Mouse (Mus musculus): ENCODE results near the gene Nectin4. TPM values are rescaled to one million over a fixed set of nuclear protein-coding genes. Genes with fewer than 3 reads are reported as not detected.
A peak's percentile ranks its signal among the peaks of the same experiment; 100 is the strongest.
"Not testable (repeated sequence)": the region's sequence is repeated elsewhere in the genome, so short reads cannot be mapped to it uniquely, and the experiment has no call there.

Gene Nectin4
- 0.92 and 0.94 TPM in 2 replicates for polyA plus RNA-seq (2016; fragmentation: Nextera tagmentation; extraction: Ambion mirVana)

DNA sequence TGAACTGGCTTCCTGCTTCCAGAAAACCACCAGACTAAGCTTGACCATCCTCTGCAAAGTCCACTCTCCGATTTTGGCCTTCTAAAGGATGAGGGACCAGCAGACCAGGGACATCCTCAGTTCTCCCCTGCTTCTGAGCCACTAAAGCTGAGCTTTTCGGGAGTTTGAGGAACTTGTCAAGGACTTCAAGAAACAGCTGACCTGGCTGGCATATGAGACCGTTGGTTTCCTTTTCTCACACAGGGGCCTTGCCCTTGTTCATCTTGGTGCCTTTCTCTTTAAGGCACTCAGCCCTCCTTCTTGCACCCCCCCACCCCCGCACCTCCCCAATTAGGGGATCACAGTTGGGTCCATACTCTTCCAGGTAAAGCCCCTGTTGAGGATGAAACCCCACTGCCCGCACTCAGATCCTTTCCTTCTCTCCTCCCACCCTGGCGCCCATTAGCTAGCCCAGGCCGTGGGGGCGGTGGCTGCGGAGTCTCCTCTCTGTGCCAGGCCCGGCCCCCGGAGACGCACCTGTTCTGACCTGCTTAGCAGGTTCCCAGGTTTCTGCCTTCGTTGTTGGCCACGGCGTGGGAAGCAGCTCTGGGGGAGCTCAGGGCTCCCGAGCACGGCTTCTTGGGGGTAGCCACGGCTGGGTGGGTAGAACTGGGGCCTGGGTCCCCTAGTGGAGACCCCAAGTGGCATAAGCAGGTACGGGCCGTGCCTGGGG is at the start of gene Nectin4:
Gene Nectin4, plus strand, starts transcription at position 255 of the 712 bp plus-strand sequence.
- Histone ChIP-seq H3K27ac (no peak within 1 kb of the TSS), H3K36me3 (replicated peaks) (no peaks in the 10 kb centered on the region), H3K4me3 (no peak within 1 kb of the TSS), H3K4me1 (peaks cover 36% of the 10 kb centered on the region), H3K27me3 (ENCODE audit: poor library complexity, severe bottlenecking) (peaks cover 14% of the 10 kb centered on the region), H3K9me3 (no peaks in the 10 kb centered on the region)
- 34% methylated on average over 20 of the region's 20 CpGs for WGBS
- no peak for DNase-seq (ENCODE audit: extremely low spot score, low spot score)

DNA sequence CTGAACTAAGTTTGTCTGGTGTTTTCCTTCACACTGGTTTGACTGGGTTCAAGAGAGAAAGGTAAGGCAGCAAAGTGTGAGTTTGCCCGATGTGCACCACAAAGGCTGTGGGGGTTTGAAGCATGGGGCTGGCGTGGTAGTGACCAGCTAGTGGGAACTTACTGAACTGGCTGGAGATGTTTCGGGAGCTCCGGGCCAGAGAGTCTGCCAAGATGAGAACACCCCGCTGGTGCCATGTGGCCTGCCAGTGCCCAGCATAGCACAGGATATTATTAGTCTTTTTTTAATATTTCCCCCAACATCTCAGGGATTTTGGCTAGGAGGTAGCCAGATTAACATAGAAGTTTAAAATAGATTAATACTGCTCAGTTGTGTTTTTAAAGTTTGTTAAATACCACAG is 49.7 kb upstream of the Nectin4 start:
- peak overlapping the region; percentile 31 for H3K4me3 ChIP-seq
- H3K27ac ChIP-seq, result no peak overlapping the region
- DNase-seq (ENCODE audit: extremely low spot score, low spot score), result no peak
- no peaks in the 10 kb centered on the region for H3K36me3 ChIP-seq (replicated peaks)
- 0 out of 2 replicates have a peak, but pooled peaks cover 5% of the 10 kb centered on the region for H3K4me1 ChIP-seq
- H3K9me3 ChIP-seq, result no peaks in the 10 kb centered on the region
- WGBS, result 16% methylated on average over 5 of the region's 5 CpGs
- H3K27me3 ChIP-seq (ENCODE audit: poor library complexity, severe bottlenecking), result no peaks in the 10 kb centered on the region

DNA sequence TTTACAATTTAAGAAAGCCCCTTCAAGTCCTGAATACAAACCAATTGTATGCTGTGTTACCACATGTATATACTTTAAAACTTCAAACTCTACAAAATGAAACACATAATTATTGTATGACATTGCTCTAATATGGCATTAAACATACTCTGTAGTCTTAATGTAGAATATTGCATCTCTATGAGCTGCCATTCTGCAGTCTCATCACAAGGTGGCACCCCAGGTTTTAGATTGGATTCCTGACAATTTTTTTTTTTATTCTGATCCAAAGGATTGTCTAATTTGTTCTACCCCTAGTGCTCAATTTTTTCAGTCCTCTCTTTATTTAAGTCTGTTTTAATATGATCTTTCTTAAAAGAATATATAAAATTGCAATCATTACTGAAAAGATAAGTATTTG is 48.5 kb upstream of the Nectin4 start:
- H3K9me3 ChIP-seq, result no peaks in the 10 kb centered on the region
- H3K27ac ChIP-seq, result no peak overlapping the region
- H3K4me3 ChIP-seq, result no peak overlapping the region
- H3K4me1 ChIP-seq, result 0 out of 2 replicates have a peak, but pooled peaks cover 5% of the 10 kb centered on the region
- DNase-seq (ENCODE audit: extremely low spot score, low spot score), result no peak
- peaks cover 8% of the 10 kb centered on the region; the same call in 1 of the 2 replicates for H3K36me3 ChIP-seq (replicated peaks)
- H3K27me3 ChIP-seq (ENCODE audit: poor library complexity, severe bottlenecking), result no peaks in the 10 kb centered on the region

DNA sequence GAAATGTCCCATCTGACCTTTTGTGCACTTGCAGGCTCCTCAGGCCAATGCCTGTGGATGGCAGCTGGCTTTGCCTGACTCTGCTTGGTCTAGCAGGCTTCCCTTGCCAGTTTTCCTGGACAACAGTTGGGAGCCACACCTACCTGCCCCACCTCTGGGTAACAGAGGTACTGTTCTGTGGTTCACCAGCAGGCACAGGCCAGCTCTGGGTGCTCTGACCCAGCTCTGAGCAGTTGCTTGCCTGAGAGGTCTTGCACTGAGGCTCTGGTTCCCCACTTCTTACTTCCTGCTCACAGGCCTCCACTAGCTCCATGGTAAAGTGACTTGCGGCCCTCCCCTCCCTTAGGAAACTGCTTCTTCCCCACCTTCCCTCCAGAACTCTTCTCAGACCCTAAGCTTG is 47.9 kb upstream of the Nectin4 start:
- DNase-seq (ENCODE audit: extremely low spot score, low spot score), result no peak
- H3K4me3 ChIP-seq, result no peak overlapping the region
- 0 out of 2 replicates have a peak, but pooled peaks cover 5% of the 10 kb centered on the region for H3K4me1 ChIP-seq
- H3K9me3 ChIP-seq, result no peaks in the 10 kb centered on the region
- H3K36me3 ChIP-seq (replicated peaks), result peaks cover 8% of the 10 kb centered on the region; the same call in 1 of the 2 replicates
- no peak overlapping the region for H3K27ac ChIP-seq
- H3K27me3 ChIP-seq (ENCODE audit: poor library complexity, severe bottlenecking), result no peaks in the 10 kb centered on the region
- WGBS, result 75% methylated on average over 1 of the region's 1 CpGs

DNA sequence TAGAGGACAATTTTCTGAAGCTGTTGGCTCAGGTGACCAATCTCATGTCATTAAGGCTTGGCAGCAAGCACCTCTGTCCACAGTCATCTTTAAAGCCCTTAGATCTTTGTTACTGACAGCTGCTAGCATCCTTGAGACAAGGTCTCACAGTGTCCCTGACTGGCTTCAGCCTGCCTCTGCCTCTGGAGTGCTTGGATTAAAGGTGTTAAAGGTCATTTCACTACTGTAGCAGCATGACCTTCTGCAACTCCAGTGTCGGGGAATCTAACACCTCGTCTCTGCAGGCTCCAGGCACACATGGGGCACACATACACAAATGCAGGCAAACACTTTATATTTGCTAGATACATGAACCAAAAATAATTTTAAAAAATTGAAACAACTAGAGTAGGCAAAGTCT is 44.3 kb upstream of the Nectin4 start:
- no peak for DNase-seq (ENCODE audit: extremely low spot score, low spot score)
- Histone ChIP-seq H3K27ac (no peak overlapping the region), H3K9me3 (no peaks in the 10 kb centered on the region), H3K4me3 (no peak overlapping the region), H3K4me1 (peaks cover 21% of the 10 kb centered on the region), H3K27me3 (ENCODE audit: poor library complexity, severe bottlenecking) (no peaks in the 10 kb centered on the region), H3K36me3 (replicated peaks) (peaks cover 8% of the 10 kb centered on the region; the same call in 1 of the 2 replicates)
- 93% methylated on average over 2 of the region's 2 CpGs for WGBS

DNA sequence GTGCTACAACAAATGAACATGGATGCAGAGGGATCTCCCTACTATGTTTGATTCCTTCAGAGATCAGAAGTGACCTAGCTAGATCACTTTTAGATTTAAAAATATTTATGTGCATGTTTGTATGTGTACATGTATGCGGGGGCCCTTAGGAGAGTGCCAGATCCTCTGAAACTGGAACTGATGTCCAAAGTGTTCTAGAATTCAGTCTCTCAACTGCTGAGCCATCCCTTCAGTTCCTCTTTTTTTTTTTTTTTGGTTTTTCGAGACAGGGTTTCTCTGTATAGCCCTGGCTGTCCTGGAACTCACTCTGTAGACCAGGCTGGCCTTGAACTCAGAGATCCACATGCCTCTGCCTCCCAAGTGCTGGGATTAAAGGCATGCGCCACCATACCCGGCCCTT is 43.3 kb upstream of the Nectin4 start:
- H3K4me3 ChIP-seq; H3K27me3 ChIP-seq (ENCODE audit: poor library complexity, severe bottlenecking); H3K9me3 ChIP-seq; H3K27ac ChIP-seq; H3K36me3 ChIP-seq (replicated peaks); DNase-seq (ENCODE audit: extremely low spot score, low spot score): not testable (repeated sequence)
- H3K4me1 ChIP-seq, result peaks cover 32% of the 10 kb centered on the region
- 84% methylated on average over 4 of the region's 4 CpGs for WGBS

DNA sequence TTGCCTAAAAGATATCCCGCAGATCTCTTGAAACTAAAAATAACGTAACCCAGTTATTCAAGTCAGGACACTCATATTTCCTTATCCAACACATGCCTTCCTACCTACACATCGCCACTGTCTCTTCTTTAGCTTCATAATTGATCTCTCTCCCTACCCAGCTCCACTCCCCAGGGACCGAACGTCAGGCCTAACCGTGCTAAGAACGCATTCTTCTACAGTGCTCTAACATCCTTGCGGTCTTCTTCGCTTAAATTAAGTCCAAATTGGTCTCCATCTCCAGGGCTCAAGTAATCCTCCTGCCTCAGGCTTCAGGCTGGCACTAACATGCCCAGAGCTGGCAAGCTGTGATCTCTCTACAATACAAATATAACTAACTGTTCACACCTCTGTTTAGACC is 41.7 kb upstream of the Nectin4 start:
- Histone ChIP-seq H3K4me3 (peak overlapping the region; percentile 86), H3K36me3 (replicated peaks) (peaks cover 19% of the 10 kb centered on the region; the same call in 1 of the 2 replicates), H3K27me3 (ENCODE audit: poor library complexity, severe bottlenecking) (no peaks in the 10 kb centered on the region), H3K27ac (peak overlapping the region; percentile 100), H3K9me3 (no peaks in the 10 kb centered on the region), H3K4me1 (peaks cover 38% of the 10 kb centered on the region)
- DNase-seq (ENCODE audit: extremely low spot score, low spot score), result no peak
- 50% methylated on average over 9 of the region's 9 CpGs for WGBS

DNA sequence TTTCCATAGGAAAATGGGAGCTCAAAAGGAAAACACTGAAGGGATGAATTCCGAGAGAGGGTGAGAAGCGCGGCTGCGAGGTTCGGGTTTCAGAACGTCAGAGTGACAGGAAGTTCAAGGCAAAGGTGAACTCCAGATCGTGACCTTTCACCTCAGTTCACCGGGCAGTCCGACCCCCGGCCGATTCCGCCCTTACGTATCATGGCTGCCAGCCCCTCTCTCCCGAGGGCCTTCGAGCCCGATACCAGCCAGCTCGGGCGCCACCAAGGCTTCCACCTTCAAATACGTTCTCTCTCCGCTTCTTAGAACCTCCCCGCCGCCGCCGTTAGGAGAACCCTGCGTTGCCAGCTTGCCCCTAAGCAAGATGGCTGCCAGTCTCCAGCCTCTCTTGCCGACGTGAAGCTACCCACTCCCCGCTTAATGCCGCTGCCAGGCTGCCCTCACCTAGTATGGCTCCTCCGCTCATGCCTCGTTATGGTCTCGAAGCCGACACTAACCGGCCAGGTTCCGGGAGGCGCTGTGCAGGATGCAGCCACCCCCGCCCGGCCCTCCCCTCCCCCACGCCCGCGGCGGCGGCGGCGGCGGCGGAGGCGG is 41.0 kb upstream of the Nectin4 start, which contains the start of gene Dedd:
Gene Dedd, plus strand, starts transcription at position 307 of the 594 bp plus-strand sequence.
- under 1% methylated on average over 48 of the region's 48 CpGs for WGBS
- Histone ChIP-seq H3K36me3 (replicated peaks) (peaks cover 24% of the 10 kb centered on the region; the same call in 1 of the 2 replicates), H3K27me3 (ENCODE audit: poor library complexity, severe bottlenecking) (no peaks in the 10 kb centered on the region), H3K4me1 (peaks cover 41% of the 10 kb centered on the region), H3K27ac (peak within 1 kb of the TSS; percentile 100), H3K9me3 (no peaks in the 10 kb centered on the region), H3K4me3 (peak within 1 kb of the TSS; percentile 86)
- peak; percentile 93 for DNase-seq (ENCODE audit: extremely low spot score, low spot score)

DNA sequence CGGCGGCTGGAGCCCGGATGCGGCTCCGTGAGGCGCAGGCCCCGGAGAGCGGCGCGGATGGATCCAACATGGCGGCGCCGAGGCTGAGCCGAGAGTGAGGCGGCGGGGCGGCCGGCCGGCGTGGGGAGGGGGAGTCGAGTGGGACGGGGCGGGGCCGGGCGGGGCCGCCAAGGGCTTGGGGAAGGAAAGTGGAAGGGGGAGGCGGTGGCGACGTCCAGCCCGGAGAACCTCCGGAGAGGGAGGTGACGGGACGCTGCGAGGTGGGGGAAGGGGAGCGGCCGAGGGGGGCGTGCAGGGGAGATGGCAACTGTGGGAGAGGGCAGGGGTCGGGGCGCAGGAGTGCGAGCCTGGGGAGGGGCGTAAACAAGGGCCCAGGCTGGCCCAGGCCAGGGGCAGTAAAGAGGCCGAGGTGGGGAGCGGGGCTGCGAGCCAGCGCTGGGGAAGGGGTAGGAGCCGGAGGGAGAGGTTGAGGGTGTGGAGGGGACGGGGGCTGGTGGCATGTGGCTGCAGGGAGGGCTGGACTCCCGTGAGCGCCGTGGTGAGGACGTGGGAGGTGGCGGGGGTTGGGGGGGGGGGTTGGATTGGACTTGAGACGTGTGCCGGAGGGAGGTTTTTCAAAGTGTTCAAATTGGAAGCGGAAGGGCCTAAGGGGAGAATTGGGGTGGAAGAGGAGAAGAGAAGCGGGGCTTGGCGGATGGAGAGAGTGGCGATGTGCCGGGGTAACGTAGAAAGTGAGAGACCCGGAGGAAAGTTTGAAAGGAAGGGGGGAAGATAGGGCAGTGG is 40.3 kb upstream of the Nectin4 start:
- H3K4me1 ChIP-seq, result peaks cover 41% of the 10 kb centered on the region
- H3K9me3 ChIP-seq, result no peaks in the 10 kb centered on the region
- 1% methylated on average over 59 of the region's 61 CpGs for WGBS
- H3K36me3 ChIP-seq (replicated peaks), result peaks cover 28% of the 10 kb centered on the region
- peak overlapping the region; percentile 100 for H3K27ac ChIP-seq
- peak; percentile 93 for DNase-seq (ENCODE audit: extremely low spot score, low spot score)
- H3K27me3 ChIP-seq (ENCODE audit: poor library complexity, severe bottlenecking), result no peaks in the 10 kb centered on the region
- peak overlapping the region; percentile 86 for H3K4me3 ChIP-seq

DNA sequence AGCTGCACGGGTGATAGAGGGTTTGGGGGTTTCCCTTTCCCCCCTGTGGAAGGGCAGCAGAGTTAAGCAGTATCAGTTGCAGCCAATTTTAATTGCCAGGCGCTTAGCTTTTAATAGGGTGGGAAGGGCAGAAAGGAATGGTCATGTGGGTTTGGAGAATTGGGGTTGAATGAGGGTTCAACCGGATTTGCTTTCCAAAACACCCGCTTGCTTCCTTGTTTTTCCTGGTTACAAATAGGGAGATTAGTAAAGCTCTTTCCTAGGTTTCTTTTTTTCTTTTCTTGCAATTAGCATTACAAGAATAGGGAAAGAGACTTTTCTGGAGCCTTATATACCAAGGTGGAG is 39.7 kb upstream of the Nectin4 start:
- peaks cover 41% of the 10 kb centered on the region for H3K4me1 ChIP-seq
- peak overlapping the region; percentile 100 for H3K27ac ChIP-seq
- peak overlapping the region; percentile 86 for H3K4me3 ChIP-seq
- no peak for DNase-seq (ENCODE audit: extremely low spot score, low spot score)
- WGBS, result 1% methylated on average over 4 of the region's 4 CpGs
- H3K9me3 ChIP-seq, result no peaks in the 10 kb centered on the region
- peaks cover 31% of the 10 kb centered on the region for H3K36me3 ChIP-seq (replicated peaks)
- no peaks in the 10 kb centered on the region for H3K27me3 ChIP-seq (ENCODE audit: poor library complexity, severe bottlenecking)

DNA sequence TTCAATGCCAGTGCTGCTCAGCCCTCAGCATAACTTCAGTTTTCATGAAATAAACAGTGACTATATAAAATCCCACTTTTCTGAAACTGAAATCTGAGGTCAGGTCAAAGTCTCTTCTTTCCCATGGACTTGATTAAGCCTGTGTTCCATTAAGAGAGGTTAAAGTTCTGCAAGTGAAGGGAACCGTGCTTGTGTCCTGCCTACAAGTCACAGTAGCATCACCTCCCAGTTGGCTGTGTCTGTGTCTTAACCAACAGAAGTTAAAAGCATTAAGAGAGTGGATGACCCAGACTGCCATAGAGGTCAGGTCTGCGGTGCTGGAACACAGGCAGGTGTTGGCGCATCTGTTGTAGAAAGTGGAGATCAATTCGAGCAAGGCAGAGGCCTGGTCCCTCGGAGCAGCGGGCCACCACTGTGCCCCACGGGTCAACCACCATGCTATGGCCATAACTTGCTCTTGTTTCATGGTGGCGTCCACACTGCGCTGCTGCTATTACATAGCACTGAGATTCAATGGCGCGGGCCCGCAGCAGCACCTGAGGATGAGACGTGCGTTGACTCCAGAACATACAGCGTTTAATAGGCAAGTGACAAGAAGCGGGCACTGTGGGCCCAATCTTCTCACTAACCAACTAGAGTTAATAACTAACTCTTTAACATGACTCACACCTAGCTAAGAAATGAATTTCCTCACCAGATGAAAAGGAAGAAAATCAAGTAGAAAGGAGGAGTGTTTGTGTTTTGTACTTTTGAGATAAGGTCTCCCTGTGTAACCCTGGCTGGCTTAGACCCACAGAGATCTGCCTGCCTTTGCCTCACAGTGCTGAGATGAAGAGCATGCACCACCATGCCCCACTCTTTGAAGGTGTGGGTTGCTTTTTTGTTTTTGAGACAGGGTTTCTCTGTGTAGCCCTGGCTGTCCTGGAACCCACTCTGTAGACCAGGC is 27.4 kb upstream of the Nectin4 start:
- Histone ChIP-seq H3K4me1 (peaks cover 27% of the 10 kb centered on the region), H3K27me3 (ENCODE audit: poor library complexity, severe bottlenecking) (no peaks in the 10 kb centered on the region), H3K36me3 (replicated peaks) (peaks cover 66% of the 10 kb centered on the region), H3K9me3 (peaks cover 7% of the 10 kb centered on the region), H3K4me3 (no peak overlapping the region), H3K27ac (no peak overlapping the region)
- no peak for DNase-seq (ENCODE audit: extremely low spot score, low spot score)
- 94% methylated on average over 16 of the region's 16 CpGs for WGBS
